Comparison of ENCODE assay signal across 9 mouse cellular contexts in the genomic region with DNA sequence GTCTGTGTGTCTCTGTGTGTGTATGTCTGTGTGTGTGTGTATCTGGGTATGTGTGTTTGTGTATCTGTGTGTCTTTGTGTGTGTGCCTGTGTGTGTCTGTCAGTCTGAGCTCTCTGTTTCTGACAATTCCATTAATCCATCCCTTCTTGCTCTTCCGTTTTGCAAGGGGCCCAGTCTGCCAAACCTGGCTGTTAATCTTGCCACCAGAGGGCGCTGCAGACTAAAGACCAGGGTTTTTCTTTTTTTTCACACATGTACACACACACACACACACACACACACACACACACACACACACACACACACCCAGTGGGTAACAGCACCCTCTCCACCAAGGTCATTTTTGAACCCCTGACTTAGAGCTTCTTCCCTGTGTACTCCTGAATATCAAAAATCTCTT.
DNase-seq lines count a peak whose midpoint lies in the region; ATAC-seq and TF ChIP-seq lines count a peak whose summit lies in the region.
"Had no signal": no experiment of that assay in that cellular context is flagged by ENCODE, and none has a peak within 500 bp of the region (broad histone marks: within the 10 kb centered on the region; RNA-seq: fewer than 3 reads in every experiment).

No protein-coding gene starts in this region.

- TF ChIP-seq POLR2A in heart, adult 2 months (IDR thresholded peaks at IDR 0.05; ENCODE audit: insufficient read depth, low read depth, low read length), result no peak
- no peak for TF ChIP-seq POLR2A in testis, adult 2 months (IDR thresholded peaks at IDR 0.05; ENCODE audit: control insufficient read depth, low read depth, low read length)
- TF ChIP-seq POLR2A in bone marrow, adult 2 months (IDR thresholded peaks at IDR 0.05; ENCODE audit: borderline replicate concordance, control insufficient read depth, low read depth, low read length), result no peak

- no peaks in the 10 kb centered on the region for H3K9me3 ChIP-seq in heart, embryonic 12.5 days (replicated peaks)
- H3K9me3 ChIP-seq: embryonic facial prominence, embryonic 12.5 days had no signal

- H3K27me3 ChIP-seq in heart, adult 2 months (ENCODE audit: control insufficient read depth, insufficient read depth, low read length), result no peaks in the 10 kb centered on the region; the same call in 1 of the 2 replicates
- H3K27me3 ChIP-seq in heart, embryonic 12.5 days (replicated peaks), result no peaks in the 10 kb centered on the region; the same call in 1 of the 2 replicates
- H3K27me3 ChIP-seq in testis, adult 2 months (ENCODE audit: control insufficient read depth, insufficient read depth, low read length), result no peaks in the 10 kb centered on the region
- H3K27me3 ChIP-seq: embryonic facial prominence, embryonic 12.5 days had no signal

- TF ChIP-seq CTCF in heart, adult 2 months (IDR thresholded peaks at IDR 0.05), result peak; percentile 35
- peak; percentile 50; the same call in 1 of the 2 replicates for TF ChIP-seq CTCF in testis, adult 2 months (IDR thresholded peaks at IDR 0.05; ENCODE audit: control insufficient read depth, insufficient read depth, insufficient replicate concordance, low read depth, low read length)
- peak; percentile 51 for TF ChIP-seq CTCF in bone marrow, adult 2 months (IDR thresholded peaks at IDR 0.05; ENCODE audit: control insufficient read depth, insufficient read depth, low read length)

- WGBS in heart, adult 2 months, result 11% methylated on average over 2 of the region's 2 CpGs
- 10% methylated on average over 2 of the region's 2 CpGs for WGBS in heart, embryonic 12.5 days
- 15% methylated on average over 2 of the region's 2 CpGs for WGBS in bone marrow, adult 2 months

- intact Hi-C loops in heart, adult 2 months (cut with DNase I), result loop anchor here (1.0 to 5.0 kb wide), 4 partner anchors 70 to 720 kb away; no protein-coding TSS in a partner anchor

- no peaks in the 10 kb centered on the region for H3K79me2 ChIP-seq in heart, adult 2 months (replicated peaks; ENCODE audit: control insufficient read depth, insufficient read depth, low read length)

- no peak overlapping the region for H3K4me3 ChIP-seq in heart, adult 2 months
- no peak overlapping the region for H3K4me3 ChIP-seq in heart, embryonic 12.5 days
- H3K4me3 ChIP-seq in testis, adult 2 months (ENCODE audit: control insufficient read depth, low read depth, low read length), result no peak overlapping the region
- no peak overlapping the region for H3K4me3 ChIP-seq in bone marrow, adult 2 months (replicated peaks; ENCODE audit: control insufficient read depth, low read depth, low read length)
- H3K4me3 ChIP-seq: embryonic facial prominence, embryonic 12.5 days had no signal

- no peak overlapping the region for H3K27ac ChIP-seq in heart, adult 2 months
- no peak overlapping the region for H3K27ac ChIP-seq in heart, embryonic 12.5 days (ENCODE audit: poor library complexity, severe bottlenecking)
- H3K27ac ChIP-seq in testis, adult 2 months (ENCODE audit: control insufficient read depth, insufficient read depth, low read depth, low read length), result no peak overlapping the region
- H3K27ac ChIP-seq in bone marrow, adult 2 months (ENCODE audit: control insufficient read depth, insufficient read depth, low read depth, low read length, poor library complexity), result no peak overlapping the region
- H3K27ac ChIP-seq: embryonic facial prominence, embryonic 12.5 days had no signal

- H3K4me1 ChIP-seq in heart, adult 2 months (ENCODE audit: control insufficient read depth, insufficient read depth, low read length), result no peaks in the 10 kb centered on the region
- H3K4me1 ChIP-seq in heart, embryonic 12.5 days (replicated peaks), result no peaks in the 10 kb centered on the region
- peaks cover 3% of the 10 kb centered on the region; the same call in 1 of the 2 replicates for H3K4me1 ChIP-seq in testis, adult 2 months (ENCODE audit: control insufficient read depth, insufficient read depth, low read length)
- no peaks in the 10 kb centered on the region for H3K4me1 ChIP-seq in bone marrow, adult 2 months (ENCODE audit: control insufficient read depth, insufficient read depth, low read length)
- H3K4me1 ChIP-seq: embryonic facial prominence, embryonic 12.5 days had no signal

- no peak for TF ChIP-seq EP300 in heart, adult 2 months (IDR thresholded peaks at IDR 0.05; ENCODE audit: insufficient read depth, low read depth, low read length)

- H3K4me2 ChIP-seq in heart, embryonic 12.5 days, result no peak overlapping the region
- H3K4me2 ChIP-seq: embryonic facial prominence, embryonic 12.5 days had no signal

- no peak for ATAC-seq in heart, embryonic 12.5 days (ENCODE audit: insufficient number of reproducible peaks, low FRiP score)
- ATAC-seq in inflammation-experienced regulatory T-cells, adult 6 months, result no peak

- H3K36me3 ChIP-seq in heart, adult 2 months (ENCODE audit: control insufficient read depth, insufficient read depth, low read length), result no peaks in the 10 kb centered on the region
- no peaks in the 10 kb centered on the region for H3K36me3 ChIP-seq in heart, embryonic 12.5 days
- H3K36me3 ChIP-seq in testis, adult 2 months (ENCODE audit: control insufficient read depth, insufficient read depth, low read length), result no peaks in the 10 kb centered on the region
- H3K36me3 ChIP-seq: embryonic facial prominence, embryonic 12.5 days had no signal

- peak in 1 of 2 experiments; percentile 51 for DNase-seq in heart, adult 2 months
- DNase-seq in testis, postnatal 14 days (ENCODE audit: low spot score), result no peak
- peak; percentile 48 to 77 for DNase-seq in kidney, postnatal 25 days
- DNase-seq in retina, postnatal 1 day, result peak; percentile 67

- no peak overlapping the region for H3K9ac ChIP-seq in heart, adult 2 months (ENCODE audit: low read depth, low read length)
- H3K9ac ChIP-seq in heart, embryonic 12.5 days, result no peak overlapping the region
- H3K9ac ChIP-seq: embryonic facial prominence, embryonic 12.5 days had no signal
